Mouse (Mus musculus) E14TG2a.4 (cell line): Measurements from ENCODE around the gene Naa50.

Experiments
- CTCF ChIP-seq: conservative IDR thresholded peaks from 2 replicates; pipeline ENCODE4 v1.5.1; 2014; ENCODE audit warnings: low read length
- NANOG ChIP-seq: IDR thresholded peaks from 2 replicates; pipeline ENCODE4 v1.6.1; 2014; ENCODE audit warnings: borderline replicate concordance, low read length, mixed read lengths

GRCm38 (mm10) chr16:44099377-44099776 lies 40.3 kb upstream of the Naa50 start:
- no peak for TF ChIP-seq CTCF
- no peak for TF ChIP-seq NANOG
